Mouse (Mus musculus): ENCODE data around the gene Vsir.
A peak's percentile ranks its signal among the peaks of the same experiment; 100 is the strongest.

Vsir gene

DNA sequence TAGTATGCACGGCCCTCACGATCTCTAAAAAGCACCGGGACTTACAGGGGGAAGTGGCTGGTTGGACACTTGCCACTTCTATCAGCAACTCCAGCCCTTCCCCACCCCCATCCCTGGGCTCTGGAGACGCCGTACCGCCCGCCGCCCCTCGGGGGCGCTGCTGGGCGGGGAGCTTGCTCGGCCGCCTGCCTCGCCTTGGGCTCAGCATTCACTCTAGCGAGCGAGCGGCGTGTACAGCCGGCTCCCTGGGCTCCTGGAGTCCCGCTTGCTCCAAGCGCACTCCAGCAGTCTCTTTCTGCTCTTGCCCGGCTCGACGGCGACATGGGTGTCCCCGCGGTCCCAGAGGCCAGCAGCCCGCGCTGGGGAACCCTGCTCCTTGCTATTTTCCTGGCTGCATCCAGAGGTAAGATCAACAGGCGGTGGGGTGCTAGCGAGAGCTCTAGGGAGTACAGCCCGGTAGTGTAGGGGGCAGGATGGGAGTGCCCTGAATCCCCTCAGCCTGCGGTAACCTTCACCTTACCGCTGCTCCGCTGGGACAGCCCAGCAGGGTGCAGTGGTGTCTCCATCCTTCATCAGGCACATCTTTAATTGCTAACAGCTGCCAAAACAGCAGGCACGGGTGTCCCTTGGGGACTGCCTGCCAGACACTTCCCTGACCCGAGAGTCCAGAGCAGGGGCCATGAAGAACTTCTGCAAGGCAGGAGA is at the start of gene Vsir:
Gene Vsir, plus strand, starts transcription at position 151 of the 705 bp plus-strand sequence.
- DNase-seq (ENCODE audit: low spot score) = peak; percentile 85

DNA sequence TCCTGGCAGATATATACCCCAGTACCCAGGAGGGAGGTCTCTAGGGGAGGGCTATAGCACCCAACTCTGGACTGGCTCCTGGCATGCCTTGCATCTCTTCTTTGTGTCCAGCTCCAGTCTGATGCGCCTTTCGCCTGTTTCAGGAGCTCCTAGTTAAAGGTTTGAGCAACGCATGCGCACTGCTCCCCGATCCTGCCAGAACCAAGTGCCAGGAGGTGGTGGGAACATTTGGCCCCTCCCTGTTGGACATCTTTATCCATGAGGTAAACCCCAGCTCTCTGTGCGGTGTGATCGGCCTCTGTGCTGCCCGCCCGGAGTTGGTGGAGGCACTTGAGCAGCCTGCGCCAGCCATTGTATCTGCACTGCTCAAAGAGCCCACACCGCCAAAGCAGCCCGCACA is 47.0 kb upstream of the Vsir start:
- no peak for DNase-seq (ENCODE audit: low spot score)

DNA sequence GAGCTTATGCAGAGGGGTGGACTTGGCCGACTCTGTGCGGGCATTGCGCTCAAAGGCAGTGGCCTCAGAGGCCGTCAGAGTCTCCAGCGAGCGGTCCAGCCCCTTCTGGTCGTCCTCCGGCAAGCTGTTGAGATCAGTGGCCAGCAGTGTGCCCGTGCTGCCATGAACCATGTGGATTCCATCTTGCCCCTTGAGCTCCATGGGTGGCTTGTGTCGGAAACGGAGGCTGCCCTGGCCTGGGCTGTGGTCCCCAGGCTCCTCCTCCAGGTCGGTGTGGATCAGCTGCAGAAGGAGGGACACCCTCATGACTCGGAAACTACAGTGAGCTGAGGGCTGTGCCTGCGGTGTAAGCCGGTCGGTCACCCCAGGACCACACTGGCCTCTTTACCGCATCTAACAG is 43.2 kb upstream of the Vsir start:
- DNase-seq (ENCODE audit: low spot score) = no peak

DNA sequence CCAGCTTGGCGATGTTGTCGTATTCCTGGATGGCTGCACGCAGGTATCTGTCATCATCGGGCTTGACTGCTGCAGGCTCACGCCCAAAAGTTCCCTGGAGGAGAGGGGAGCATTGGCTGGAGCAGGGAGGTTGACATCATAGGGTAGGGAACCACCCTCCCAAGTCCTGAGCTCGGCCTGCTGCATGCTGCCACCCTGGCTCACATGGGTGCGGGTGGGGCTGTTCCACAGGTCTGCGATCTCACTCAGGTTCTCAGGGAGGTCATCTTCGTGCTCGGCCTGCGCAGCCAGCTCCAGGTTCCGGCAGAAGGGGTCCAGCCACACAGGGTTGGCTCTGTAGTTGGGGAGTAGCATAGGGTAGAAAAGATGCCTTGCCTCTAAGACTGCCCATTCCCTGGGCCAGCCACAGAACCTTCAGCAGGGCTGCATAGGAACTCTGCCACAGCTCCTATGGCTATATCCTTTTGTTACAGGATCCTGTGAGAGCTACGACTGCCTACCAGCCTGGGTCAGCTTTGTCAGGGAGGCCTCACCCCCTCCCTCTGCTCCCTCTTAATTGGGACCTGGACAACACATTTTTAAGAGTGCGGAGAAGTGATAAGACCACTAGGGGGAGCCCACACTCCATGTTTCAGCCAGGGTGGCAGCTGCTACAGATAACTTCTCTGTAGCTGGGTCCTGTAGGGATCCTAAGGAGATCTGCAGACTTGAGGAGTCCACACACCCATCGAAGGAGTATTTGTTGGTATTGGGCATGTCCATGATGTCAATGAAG is 41.6 kb upstream of the Vsir start:
- DNase-seq (ENCODE audit: low spot score) = peak; percentile 75

DNA sequence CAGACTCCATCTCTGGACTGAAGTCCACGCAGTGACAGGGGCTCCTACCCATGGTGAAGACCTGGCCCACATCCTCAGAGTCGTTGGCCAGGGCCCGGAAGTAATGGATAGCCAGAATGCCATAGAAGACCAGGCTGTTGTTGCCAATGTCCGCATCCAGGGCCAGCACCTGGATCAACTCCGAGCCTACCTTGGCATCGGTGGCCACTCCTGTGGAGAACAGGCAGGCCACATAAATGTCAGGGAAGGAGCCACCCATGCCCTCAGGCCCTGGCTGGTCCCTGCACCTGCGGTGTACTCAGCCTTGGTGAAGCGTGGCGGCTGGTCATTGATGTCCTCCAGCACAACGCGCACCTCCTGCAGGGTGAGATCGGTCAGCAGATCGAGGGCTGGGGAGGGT is 36.0 kb upstream of the Vsir start:
- no peak for DNase-seq (ENCODE audit: low spot score)

DNA sequence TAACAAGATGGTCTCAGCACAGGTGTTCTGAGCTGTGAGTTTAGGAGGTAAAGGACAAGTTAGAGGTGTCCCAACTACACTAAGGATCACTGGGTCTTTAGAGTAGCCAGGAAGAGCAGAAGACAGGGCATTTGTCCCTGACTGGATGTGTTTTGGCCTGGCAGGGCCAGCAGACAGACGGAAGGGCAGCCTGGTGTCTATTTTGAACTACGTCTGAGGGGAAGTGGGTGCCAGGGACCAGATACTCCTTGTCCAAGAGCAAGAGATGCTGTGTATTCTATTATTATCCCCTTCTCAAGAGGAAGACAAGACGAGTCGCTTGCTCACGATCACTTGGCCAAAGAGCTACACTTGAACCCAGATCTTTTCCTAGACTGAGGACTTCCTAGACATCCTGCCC is 33.0 kb upstream of the Vsir start:
- no peak for DNase-seq (ENCODE audit: low spot score)

DNA sequence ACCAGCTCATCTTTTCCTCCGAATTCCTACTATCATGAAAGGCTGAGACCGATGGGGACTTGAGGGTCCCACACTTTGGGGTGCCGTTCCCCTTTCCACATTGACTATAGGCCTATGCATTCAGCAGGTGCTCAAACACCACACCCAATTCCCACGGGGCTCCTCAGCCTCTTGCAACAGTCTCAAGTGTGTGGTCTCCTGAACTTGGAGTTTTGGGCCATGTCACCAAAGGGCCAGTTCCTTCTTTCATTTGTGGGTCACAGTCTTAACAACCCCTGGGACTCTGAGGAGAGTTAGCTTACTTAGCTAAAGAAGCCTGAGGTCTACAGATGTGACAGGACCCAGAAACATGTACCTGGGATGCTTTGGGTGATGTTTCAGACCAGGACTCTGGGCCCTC is 30.5 kb upstream of the Vsir start:
- no peak for DNase-seq (ENCODE audit: low spot score)

DNA sequence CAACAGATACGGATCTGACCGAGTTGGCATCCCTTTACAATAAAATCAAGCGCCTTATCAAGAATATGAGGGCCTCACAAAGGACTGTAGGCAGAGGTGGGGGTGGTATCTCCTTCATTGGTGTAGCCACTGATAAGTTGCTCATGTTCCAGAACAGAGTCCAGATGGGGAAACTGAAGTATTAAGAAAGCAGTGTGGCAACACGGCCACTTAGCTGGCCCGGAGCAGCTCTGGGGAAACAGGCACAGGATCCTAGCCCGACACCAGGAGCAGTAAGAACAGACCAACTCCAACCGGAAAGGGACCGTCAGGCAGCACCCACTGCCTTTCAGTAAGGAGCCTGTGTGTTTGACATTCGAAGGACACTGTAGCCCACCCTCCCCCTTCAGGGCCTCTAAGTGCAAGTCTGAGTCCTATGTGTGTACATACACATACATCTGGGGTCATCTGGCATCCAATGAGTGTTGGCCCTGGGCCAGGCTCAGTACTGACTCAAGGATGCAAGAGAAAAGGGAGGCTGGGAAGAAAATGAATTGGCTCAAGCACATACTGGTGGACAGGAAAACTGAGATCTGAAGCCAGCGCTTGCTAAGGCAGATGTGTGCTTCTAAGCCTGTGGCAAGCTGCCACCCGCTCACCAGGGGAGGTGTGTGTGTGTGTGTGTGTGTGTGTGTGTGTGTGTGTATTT is 17.5 kb upstream of the Vsir start:
- DNase-seq (ENCODE audit: low spot score) = no peak

DNA sequence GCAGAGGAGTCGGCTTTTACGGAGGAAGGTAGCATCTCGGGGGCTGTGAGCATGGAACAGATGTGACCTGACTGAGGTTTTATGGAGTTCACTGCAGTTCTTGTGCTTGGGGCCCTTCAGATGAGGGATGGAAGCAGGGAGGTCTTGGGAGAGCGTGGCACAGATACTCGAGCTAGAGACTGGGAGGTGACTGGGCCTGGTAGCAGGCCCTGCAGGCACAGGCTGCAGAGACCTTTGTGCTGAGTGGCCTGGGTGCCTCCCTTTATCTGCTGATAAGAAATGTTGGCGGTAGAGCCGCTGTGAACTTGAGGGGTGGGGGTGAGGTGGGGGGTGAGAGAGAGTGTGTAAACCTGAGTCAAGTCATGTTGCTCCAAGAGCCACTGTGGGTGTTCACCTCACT is 12.1 kb upstream of the Vsir start:
- no peak for DNase-seq (ENCODE audit: low spot score)

DNA sequence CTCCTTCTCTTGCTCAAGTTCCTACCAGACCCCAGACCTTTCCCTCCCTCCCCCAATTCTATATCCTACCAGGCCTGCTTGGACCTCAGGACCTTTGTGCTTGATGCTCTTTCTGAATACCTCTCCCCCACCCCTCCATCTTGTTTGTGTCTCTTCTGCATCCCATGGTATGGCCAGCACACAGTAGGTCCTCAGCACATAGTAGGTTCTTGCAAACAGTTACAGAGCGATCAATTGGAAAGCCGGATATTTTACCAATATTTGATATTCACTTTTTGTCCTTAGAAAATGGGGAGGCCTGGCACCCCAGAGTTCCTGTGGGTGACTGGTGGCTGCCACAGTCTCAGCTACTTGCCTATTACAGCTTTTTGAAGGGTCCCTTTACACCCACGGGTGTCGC is 11.6 kb upstream of the Vsir start:
- no peak for DNase-seq (ENCODE audit: low spot score)

DNA sequence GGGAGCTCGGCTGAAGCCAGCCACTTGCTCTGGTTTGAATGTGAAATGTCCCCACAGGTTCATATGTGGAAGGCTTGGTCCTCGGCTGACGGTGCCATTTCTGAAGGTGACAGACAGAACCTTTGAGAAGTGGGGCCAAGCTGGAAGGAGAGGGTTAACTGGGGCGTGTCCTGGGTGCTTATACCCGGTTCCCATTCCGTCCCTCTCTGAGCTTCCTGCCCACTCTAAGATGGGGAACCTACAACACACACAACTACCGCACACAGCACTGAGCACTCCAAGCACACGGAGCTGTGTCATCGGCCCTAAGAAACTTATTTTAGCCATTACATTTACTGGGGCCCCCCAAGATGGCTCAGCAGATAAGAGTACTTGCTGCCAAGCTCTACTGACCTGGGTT is 5.1 kb upstream of the Vsir start:
- no peak for DNase-seq (ENCODE audit: low spot score)

DNA sequence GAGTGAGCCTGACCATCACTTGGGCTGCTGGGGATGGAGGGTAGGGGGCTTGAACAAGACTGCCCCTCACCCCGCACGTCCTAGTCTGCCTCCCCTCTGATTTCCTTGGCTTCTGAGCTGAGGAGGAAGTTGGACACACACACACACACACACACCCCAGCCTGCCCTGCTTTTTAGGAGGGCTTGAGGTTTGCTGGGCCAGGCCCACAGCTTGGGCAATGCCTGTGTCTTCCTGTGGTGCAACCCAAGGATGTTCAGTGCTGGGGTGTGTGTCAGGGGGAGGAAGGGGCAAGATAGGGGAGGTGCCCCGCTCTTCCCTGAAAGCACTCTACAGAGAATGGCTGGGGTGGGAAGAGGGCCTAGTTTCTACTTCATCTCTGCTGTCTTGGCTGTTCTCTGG is 2.5 kb upstream of the Vsir start:
- peak; percentile 16 for DNase-seq (ENCODE audit: low spot score)

DNA sequence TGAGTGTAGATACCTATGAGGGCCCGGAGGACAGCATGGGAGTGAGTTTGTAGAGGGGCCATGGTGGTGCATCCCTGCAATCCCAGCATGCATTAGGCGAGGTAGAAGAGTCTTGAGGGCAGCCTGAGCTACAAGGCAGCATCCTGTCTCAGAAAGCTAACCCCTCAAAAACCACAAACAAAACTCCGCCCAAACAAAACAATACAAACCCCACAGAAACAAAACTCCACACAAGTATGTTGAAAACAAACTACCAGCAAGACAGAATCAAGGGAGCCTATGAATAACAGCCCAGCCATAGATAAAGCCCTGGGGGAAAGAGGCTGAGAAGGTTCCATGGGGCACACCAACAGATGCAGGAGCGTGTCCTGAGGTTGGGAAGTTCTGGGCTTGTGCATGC is 595 bp upstream of the Vsir start:
- peak; percentile 67 for DNase-seq (ENCODE audit: low spot score)

DNA sequence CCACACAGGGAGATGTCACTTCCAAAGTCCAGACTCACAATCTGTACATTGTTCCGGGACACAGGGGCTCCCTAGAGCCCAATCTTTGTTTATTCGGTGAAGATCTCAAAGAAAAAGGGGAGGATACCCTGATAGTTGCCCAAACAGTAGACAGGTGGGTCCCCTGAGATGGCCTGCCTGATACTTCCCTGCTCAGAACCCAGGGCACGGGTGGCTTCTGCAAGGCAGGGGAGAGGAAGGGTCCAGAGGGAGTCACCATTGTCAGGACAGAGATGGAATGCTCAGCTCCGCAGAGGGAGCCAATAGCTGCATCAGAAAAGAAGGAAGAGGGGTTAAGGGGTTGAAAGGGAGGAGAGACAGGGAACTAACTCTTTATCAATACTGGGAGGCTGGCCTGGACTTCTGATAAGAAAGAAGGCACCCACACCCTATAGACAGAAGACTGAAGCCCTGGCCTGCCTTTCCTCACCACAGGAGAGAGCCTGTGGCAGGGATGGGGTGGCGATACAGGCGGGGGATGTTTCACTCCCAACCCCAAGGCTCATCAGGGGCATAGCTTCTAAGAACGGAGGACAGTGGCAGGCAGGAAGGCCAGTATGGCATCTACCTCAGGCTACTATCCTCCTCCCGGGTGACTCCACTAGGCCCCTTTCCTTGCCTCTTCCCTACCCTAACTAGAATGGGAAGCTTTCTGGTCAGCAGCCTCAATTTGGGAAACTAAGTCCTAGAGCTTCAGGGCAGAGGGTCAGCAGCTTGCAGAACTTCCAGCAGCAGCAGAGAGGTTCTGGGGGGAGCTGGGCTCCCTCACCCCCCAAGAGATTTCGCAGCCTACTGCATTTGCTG is 1.3 kb downstream of the Vsir start:
- no peak for DNase-seq (ENCODE audit: low spot score)

DNA sequence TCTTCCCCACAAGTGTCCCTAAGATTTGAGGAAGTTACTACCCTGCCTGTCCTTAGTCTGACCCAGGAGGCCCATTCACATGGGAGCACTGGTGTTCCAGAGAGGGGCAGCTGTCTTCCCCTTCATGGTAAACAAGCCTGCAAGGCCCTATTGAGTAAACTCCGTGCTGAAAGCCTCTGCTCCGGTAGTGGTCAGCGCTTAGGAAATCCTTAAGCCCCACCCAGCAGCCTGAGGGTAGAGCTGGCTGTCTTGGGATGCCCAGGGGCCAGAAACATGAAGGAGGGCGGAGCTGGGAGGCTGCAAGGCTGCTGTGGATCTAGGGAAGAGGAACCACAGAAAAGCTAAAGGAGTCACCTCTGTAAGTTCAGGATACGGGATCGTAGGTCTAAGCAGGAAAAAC is 2.4 kb downstream of the Vsir start:
- DNase-seq (ENCODE audit: low spot score) = no peak

DNA sequence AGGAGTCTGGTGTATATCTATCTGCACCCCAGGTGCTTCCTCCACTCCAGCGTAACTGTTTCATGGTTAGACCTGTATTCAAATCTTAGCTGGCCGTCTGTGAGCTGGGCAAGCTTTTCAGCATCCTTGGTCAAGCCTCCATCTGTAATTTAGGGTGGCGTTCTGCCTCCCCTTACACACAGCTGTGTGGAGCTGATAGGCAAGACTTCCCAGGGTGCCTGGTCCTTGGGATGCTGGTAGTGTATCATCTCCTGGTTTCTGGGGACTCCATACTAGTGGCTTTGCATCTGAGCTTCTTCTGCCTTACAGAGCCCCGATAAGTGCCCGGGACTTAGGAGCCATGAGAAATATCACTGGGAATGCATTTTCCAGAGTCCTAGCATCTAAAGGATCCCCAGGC is 3.0 kb downstream of the Vsir start:
- DNase-seq (ENCODE audit: low spot score) = no peak

DNA sequence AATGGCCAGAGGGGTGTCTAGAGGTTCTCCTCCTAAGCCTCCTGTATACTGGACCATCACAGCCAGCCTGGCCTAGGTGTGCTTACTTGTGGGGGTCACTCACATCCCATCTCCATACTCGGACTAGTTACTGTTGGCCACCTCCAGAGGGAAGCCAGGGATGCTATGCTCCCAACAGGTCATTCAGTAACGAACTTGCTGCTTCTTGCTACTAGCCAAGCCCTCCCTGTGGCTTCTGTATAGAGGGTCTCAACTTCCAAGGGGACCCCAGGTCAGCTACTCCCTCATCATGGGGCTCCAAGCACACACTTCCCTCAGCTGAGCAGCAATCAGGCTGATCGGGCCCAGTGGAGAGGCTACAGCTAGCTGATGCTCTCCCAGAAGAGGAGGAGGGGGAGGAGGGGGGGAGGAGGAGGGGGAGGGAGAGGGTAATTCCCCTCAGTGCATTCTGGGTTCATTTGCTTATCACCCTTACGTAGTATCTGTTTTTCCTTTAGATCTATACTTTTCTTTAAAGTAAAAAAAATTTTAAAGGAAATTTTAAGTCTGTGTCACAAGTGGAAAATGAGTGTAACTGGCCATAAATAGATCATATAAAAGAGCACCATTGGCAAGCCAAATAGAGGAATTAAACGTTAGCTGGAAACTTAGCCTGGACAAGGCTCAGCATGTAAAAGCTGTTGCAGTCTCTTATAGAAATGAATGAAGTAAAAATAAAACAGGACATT is 3.6 kb downstream of the Vsir start:
- peak; percentile 37 for DNase-seq (ENCODE audit: low spot score)

DNA sequence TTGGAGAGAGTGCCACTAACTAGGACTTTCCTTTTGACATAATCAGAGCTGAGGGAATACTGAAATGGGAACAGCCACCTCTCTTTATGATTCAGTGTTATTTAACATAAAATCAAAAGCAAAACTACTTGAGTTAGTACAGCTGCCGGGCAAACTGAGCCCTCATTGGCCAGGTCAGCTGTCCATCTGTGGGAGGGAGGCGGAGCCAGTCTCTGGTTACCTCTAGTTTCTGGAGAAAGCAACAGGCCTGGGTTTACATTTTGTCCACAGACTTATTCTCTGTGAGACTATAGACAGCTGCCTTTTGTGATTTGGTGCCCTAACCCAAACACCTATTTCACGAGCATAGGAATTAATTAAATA is 4.1 kb downstream of the Vsir start:
- DNase-seq (ENCODE audit: low spot score) = peak; percentile 89

DNA sequence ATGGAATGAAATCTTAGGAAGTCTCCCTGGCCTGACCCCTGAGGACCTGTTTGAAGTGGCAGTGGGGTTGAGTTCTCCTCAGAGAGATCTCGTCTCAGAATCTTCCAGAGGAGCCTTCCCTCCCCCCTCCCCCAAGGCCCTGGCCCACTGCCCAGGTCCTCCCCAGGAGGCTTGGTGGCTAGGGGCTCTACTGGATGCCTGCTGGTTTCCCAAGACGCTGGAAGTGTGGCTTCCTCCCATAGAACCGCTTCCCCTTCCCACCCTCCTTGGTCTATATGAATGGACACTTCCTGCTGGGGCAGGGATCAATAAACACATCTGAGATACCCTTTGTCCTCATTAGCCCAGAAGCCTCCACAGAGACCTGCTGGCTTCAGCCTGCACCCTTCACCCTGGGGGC is 4.6 kb downstream of the Vsir start:
- DNase-seq (ENCODE audit: low spot score) = no peak

DNA sequence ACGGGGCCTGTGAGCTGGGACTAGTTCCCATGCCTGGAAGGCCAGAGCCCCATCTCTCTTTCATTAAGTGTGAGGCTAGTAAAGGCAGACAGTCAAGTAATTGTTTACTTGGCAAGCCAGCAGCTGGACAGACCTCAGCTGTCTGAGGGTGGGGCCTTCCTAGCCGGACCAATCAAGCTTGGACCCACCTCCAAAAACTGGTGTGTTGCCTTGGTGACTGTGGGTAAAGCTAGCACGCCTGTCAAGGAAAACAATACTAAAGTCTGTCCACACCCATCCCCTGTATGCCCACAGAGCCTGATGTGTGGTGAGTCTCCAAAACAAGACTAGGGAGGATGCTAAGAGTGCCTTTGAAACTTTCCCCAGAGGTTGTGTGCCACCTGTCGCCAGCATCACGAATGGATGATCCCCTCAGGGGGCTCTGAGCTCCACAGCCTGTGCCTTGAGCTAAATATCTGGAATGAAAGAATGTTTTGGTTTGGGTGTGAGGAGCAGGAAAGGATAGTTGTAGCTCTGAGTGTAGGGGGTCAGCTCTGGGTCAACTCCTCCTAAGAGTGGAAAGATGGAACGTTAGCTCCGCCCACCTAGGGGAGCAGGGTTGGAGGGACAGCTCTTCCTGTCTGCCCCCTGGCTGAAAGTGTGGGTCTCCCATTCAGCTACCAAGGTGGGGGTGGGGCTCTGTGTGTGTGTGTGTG is 5.3 kb downstream of the Vsir start:
- peak; percentile 91 for DNase-seq (ENCODE audit: low spot score)

All from T-cell, adult 2 months (primary cell).